Mouse (Mus musculus) layer of hippocampus, adult 8-10 months (tissue): ENCODE measurements at regions not wholly inside any gene's neighbourhood (a gene's known extent, or its start where the extent isn't known, plus 50 kb on each side); places are given as distances from the start of the nearest gene placed in this dataset.
"Not testable (repeated sequence)": the region's sequence is repeated elsewhere in the genome, so short reads cannot be mapped to it uniquely, and the experiment has no call there.

Experiments used
- DNase-seq, 2 experiments: peaks; one replicate each; pipeline ENCODE4 v3.0.0; 2022; ENCODE audit warnings: low spot score in 2 of 2

GRCm38 (mm10) chr4:89753484-89753883, 74.2 kb downstream of the Dmrta1 start:
- no peak for DNase-seq

GRCm38 (mm10) chr4:89776269-89776668, 97.0 kb downstream of the Dmrta1 start:
- DNase-seq = peak in 1 of 2 experiments; percentile 9

- no peak for DNase-seq
These were observed 102.3 kb downstream of the Dmrta1 start for GRCm38 (mm10) chr4:89781487-89781886.

- DNase-seq = peak in 1 of 2 experiments; percentile 2
These were observed 137.6 kb downstream of the Dmrta1 start for GRCm38 (mm10) chr4:89816823-89817222.

- peak; percentile 2 to 9 for DNase-seq
These were observed 155.4 kb downstream of the Dmrta1 start for GRCm38 (mm10) chr4:89834552-89835206.

- peak; percentile 4 to 14 for DNase-seq
These were observed 196.3 kb downstream of the Dmrta1 start for GRCm38 (mm10) chr4:89875375-89876055.

- not testable (repeated sequence) for DNase-seq
These were observed 196.9 kb downstream of the Dmrta1 start for GRCm38 (mm10) chr4:89876131-89876530.

- DNase-seq = peak in 1 of 2 experiments; percentile 10
These were observed 201.8 kb downstream of the Dmrta1 start for GRCm38 (mm10) chr4:89881083-89881482.

- no peak for DNase-seq
These were observed 230.4 kb downstream of the Dmrta1 start for GRCm38 (mm10) chr4:89909622-89910021.

- no peak for DNase-seq
These were observed 258.4 kb downstream of the Dmrta1 start for GRCm38 (mm10) chr4:89937673-89938072.

GRCm38 (mm10) chr4:89941308-89941707, 262.1 kb downstream of the Dmrta1 start:
- no peak for DNase-seq

GRCm38 (mm10) chr4:89976146-89976545, 242.5 kb upstream of the Zfp352 start:
- no peak for DNase-seq

GRCm38 (mm10) chr4:90003413-90003812, 215.2 kb upstream of the Zfp352 start:
- no peak for DNase-seq

GRCm38 (mm10) chr4:90003898-90004297, 214.7 kb upstream of the Zfp352 start:
- no peak for DNase-seq

GRCm38 (mm10) chr4:90012723-90013122, 205.9 kb upstream of the Zfp352 start:
- DNase-seq = no peak

- peak; percentile 7 to 27 for DNase-seq
These were observed 204.4 kb upstream of the Zfp352 start for GRCm38 (mm10) chr4:90014203-90014602.
